Mouse (Mus musculus) urinary bladder, adult 18-20 months (tissue): ENCODE measurements around the gene Tas2r114.

ENCODE experiments used
- DNase-seq, 2 experiments: peaks; one replicate each; pipeline ENCODE4 v3.0.0; 2022; ENCODE audit warnings: low spot score in 2 of 2, mixed read lengths in 2 of 2

Gene Tas2r114

GRCm38 (mm10) chr6:131689963-131690362 is at the start of gene Tas2r114:
Gene Tas2r114, minus strand, starts transcription at chr6:131690063.
- DNase-seq = no peak

- no peak for DNase-seq
These were observed 22.9 kb upstream of the Tas2r114 start for GRCm38 (mm10) chr6:131712803-131713202.

- DNase-seq = no peak
These were observed 2.5 kb downstream of the Tas2r114 start, which contains the start of gene Tas2r105 for GRCm38 (mm10) chr6:131687395-131687794. Gene Tas2r105, minus strand, starts transcription at chr6:131687495.

- DNase-seq = no peak
These were observed 4.2 kb downstream of the Tas2r114 start, which contains the start of gene Tas2r104 for GRCm38 (mm10) chr6:131685644-131686043. Gene Tas2r104, minus strand, starts transcription at chr6:131685744.

GRCm38 (mm10) chr6:131678786-131679185 is 11.1 kb downstream of the Tas2r114 start, which contains the start of gene Tas2r106:
Gene Tas2r106, minus strand, starts transcription at chr6:131678886.
- DNase-seq = no peak

- no peak for DNase-seq
These were observed 29.8 kb downstream of the Tas2r114 start, which contains the start of gene Tas2r107 for GRCm38 (mm10) chr6:131660049-131660448. Gene Tas2r107, minus strand, starts transcription at chr6:131660149.
